Mouse (Mus musculus) hindbrain, embryonic 11.5 days (tissue): Measurements from ENCODE around the gene Ssbp2. TPM values are rescaled to one million over a fixed set of nuclear protein-coding genes. Genes with fewer than 3 reads are reported as not detected.

Source experiments
- ATAC-seq: fragments of 200-750 bp; cut with Nextera tagmentation; 2 replicates; pipeline ENCODE4 v1.8.0; 2017; ENCODE audit warnings: mild to moderate bottlenecking, moderate TSS enrichment, moderate library complexity; ENCODE audit not compliant: low FRiP score
- DNase-seq: peaks from one replicate; pipeline ENCODE4 v3.0.0-alpha.2; 2015; ENCODE audit warnings: low spot score
- H3K27ac ChIP-seq: fragments of 300-500 bp; sonication (generic); 2 replicates; pipeline ENCODE4 v1.5.1; 2014; ENCODE audit warnings: mild to moderate bottlenecking, low read depth, low read length
- H3K27me3 ChIP-seq: fragments of 300-500 bp; sonication (generic); 2 replicates; pipeline ENCODE4 v1.6.1; 2014; ENCODE audit warnings: mild to moderate bottlenecking, low read length, moderate library complexity, mixed read lengths; ENCODE audit not compliant: control insufficient read depth, insufficient read depth
- H3K36me3 ChIP-seq: fragments of 300-500 bp; sonication (generic); 2 replicates; pipeline ENCODE4 v1.6.1; 2014; ENCODE audit warnings: mild to moderate bottlenecking, low read length, moderate library complexity, mixed read lengths; ENCODE audit not compliant: control insufficient read depth, insufficient read depth
- H3K4me1 ChIP-seq: fragments of 300-500 bp; sonication (generic); replicated peaks from 2 replicates; pipeline ENCODE4 v1.6.1; 2014; ENCODE audit warnings: low read length, mixed read lengths; ENCODE audit not compliant: control insufficient read depth, insufficient read depth
- H3K4me2 ChIP-seq: fragments of 300-500 bp; sonication (generic); replicated peaks from 2 replicates; pipeline ENCODE4 v1.6.1; 2014; ENCODE audit warnings: mild to moderate bottlenecking, low read depth, low read length
- H3K4me3 ChIP-seq: fragments of 300-500 bp; sonication (generic); 2 replicates; pipeline ENCODE4 v1.5.1; 2014; ENCODE audit warnings: low read depth, low read length
- H3K9ac ChIP-seq: fragments of 300-500 bp; sonication (generic); 2 replicates; pipeline ENCODE4 v1.6.1; 2014; ENCODE audit warnings: low read depth, low read length
- H3K9me3 ChIP-seq: fragments of 300-500 bp; sonication (generic); 2 replicates; pipeline ENCODE4 v1.6.1; 2016; ENCODE audit warnings: low read length; ENCODE audit not compliant: control insufficient read depth
- WGBS: fragments of 180-500 bp; shearing (Covaris S2); extraction: QIAGEN DNeasy Blood & Tissue Kit; methylation state at CpG from one replicate; pipeline ENCODE4 v1.1.7; 2014; 5-methylcytosine and 5-hydroxymethylcytosine counted together
- polyA plus RNA-seq: library from polyadenylated mRNA; unstranded; fragments of >200 nt; fragmentation: Nextera tagmentation; extraction: Ambion mirVana; gene quantifications from 2 replicates; pipeline ENCODE4 v1.2.1, GENCODE M21; 2014

Gene Ssbp2
- polyA plus RNA-seq, 1 experiment from 2014 or later: 152 TPM

DNA sequence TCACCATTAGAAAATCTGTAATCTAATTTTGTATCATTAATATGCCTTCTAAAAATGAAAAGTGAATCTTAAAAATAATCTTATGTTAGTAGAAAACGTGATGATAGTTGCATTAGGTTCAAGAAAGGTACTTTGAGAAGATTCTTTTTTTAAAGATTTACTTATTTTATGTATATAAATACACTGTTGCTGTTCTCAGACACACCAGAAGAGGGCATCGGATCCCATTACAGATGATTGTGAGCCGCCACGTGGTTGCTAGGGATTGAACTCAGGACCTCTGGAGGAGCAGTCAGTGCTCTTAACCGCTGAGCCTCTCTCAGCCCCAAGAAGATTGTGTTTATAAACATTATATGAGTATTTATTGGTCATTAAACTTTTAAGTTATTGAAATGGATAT lies 126.3 kb downstream of the Ssbp2 start:
- Histone ChIP-seq H3K36me3 (no peaks in the 10 kb centered on the region), H3K27me3 (no peaks in the 10 kb centered on the region), H3K27ac (no peak overlapping the region), H3K4me2 (no peak overlapping the region), H3K4me1 (no peaks in the 10 kb centered on the region), H3K9me3 (no peaks in the 10 kb centered on the region), H3K9ac (no peak overlapping the region), H3K4me3 (no peak overlapping the region)
- DNase-seq: no peak
- 73% methylated on average over 5 of the region's 5 CpGs for WGBS
- no peak for ATAC-seq

DNA sequence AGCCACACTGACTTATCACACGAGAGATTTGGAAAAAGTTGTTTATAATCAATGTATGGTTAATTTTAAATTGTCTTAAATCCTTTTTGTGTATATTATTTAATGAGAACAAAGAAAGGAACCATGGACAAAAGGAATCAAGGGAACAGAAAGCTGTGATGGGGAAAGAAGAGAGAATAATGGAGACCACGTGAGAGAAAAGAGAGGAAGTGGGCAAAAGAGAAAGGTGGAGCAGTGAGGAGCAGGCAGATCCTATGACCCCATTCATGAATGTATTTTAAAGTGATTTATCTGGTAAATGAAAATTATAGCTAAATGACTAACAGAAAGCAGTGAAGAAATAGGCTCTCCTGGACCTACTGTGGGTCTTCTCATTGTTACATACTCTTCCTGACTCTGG lies 128.4 kb downstream of the Ssbp2 start:
- 50% methylated on average over 2 of the region's 2 CpGs for WGBS
- no peaks in the 10 kb centered on the region for H3K36me3 ChIP-seq
- H3K27me3 ChIP-seq: no peaks in the 10 kb centered on the region
- no peak overlapping the region for H3K4me3 ChIP-seq
- ATAC-seq (no peak), DNase-seq (no peak)
- no peak overlapping the region for H3K9ac ChIP-seq
- H3K4me2 ChIP-seq: no peak overlapping the region
- H3K4me1 ChIP-seq: no peaks in the 10 kb centered on the region
- no peaks in the 10 kb centered on the region for H3K9me3 ChIP-seq
- no peak overlapping the region for H3K27ac ChIP-seq

DNA sequence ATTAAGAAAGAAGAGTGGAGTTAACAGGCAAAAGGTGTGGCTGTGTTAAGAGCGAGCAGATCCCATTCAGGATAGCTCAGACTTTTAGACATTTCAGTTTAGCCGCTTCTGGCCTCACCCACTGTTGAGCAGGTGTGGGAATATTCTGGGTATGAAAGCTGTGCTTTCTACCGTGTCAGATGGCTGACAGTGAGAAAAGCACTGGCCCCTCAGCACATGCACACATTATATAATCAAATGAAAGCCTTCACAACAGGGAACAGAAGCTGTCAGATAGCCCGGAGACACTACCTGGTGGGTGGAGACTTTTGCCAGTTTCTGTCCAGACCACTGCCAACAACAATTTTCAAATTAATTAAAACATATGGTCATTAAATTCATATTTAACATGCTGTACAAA lies 131.8 kb downstream of the Ssbp2 start:
- DNase-seq (no peak), ATAC-seq (no peak)
- 76% methylated on average over 4 of the region's 4 CpGs for WGBS
- Histone ChIP-seq H3K9me3 (no peaks in the 10 kb centered on the region), H3K4me2 (no peak overlapping the region), H3K36me3 (no peaks in the 10 kb centered on the region), H3K27ac (no peak overlapping the region), H3K27me3 (no peaks in the 10 kb centered on the region), H3K4me1 (no peaks in the 10 kb centered on the region), H3K4me3 (no peak overlapping the region), H3K9ac (no peak overlapping the region)

DNA sequence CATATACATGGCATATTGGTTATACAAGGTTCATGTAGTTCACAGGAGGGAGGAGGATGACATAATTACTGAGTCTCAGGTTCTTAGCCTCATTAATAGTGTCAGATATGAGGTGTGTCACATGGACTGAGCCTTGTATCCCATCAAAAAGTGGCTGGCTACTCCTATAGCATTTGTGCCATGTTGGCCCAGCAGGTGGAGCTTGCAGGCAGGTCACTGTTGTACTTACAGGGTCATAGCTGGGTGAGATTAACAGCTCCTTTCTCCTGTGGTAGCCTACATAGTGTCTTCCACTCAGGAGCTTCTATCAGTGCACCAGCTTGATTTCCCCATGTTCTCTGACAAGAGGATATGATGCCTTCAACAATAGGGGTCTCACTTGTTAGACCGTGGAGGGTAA lies 135.2 kb downstream of the Ssbp2 start:
- Histone ChIP-seq H3K4me2 (no peak overlapping the region), H3K4me1 (no peaks in the 10 kb centered on the region), H3K36me3 (no peaks in the 10 kb centered on the region), H3K27ac (no peak overlapping the region), H3K9me3 (no peaks in the 10 kb centered on the region), H3K9ac (no peak overlapping the region), H3K4me3 (no peak overlapping the region), H3K27me3 (no peaks in the 10 kb centered on the region)
- no peak for ATAC-seq
- no peak for DNase-seq
- 96% methylated on average over 1 of the region's 1 CpGs for WGBS

DNA sequence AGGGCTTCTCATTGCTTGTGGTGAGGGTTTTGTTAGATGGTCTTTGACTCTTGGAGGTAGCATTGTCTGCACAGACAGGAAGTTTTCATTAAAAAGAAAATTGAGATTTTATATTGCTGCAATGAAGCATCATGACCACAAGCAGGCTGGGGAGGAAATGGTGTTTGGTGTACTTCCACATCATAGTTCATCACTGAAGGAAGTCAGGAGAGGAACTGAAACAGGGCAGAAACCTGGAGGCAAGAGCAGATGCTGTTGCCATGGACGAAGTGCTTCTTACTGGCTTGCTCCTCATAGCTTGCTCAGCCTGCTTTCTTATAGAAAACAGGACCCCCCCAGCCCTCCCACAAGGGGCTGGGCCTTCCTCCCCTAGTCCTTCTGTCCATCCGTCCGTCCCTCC lies 139.5 kb downstream of the Ssbp2 start:
- no peak for ATAC-seq
- 91% methylated on average over 3 of the region's 3 CpGs for WGBS

DNA sequence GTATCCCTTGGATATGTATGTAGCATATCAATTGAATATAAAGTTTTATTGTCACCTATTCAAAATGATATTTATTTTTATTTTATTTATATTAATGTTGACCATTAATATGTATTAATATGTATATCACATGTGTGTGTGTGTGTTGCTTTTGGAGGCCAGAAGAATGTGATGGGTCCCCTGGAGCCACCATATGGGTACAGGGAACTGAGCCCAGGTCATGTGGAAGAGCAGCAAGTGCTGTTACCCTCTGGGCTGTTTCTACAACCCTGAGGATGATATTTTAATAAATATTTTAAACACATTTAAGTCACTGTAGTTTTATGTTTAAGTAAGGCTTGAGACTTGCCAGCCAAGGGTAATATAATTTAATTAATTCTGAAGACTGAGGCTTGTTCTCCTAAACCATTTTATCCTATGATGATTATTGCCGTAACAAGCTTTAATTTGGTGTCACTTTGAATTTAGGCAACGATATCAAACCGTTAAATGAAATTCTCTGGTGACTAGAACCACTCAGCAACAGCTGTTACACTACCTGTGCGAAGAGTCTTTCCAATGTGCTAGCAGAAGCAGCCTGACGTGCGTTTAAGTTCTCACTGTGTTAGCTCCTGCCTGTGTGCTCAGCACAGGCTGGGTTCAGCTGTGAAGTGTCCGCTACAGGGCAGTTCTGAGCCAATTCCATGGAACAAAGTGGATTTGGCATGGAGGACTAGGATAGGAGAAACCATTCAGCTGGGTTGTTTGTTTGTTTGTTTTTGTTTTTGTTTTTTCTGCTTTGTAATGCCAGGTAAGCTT lies 145.2 kb downstream of the Ssbp2 start:
- DNase-seq (no peak), ATAC-seq (no peak)
- Histone ChIP-seq H3K9ac (no peak overlapping the region), H3K4me1 (no peaks in the 10 kb centered on the region), H3K27me3 (no peaks in the 10 kb centered on the region), H3K4me3 (no peak overlapping the region), H3K4me2 (no peak overlapping the region), H3K36me3 (no peaks in the 10 kb centered on the region), H3K9me3 (no peaks in the 10 kb centered on the region), H3K27ac (no peak overlapping the region)
- WGBS: 92% methylated on average over 7 of the region's 7 CpGs

More for the DNA sequence above, 139.5 kb downstream of the Ssbp2 start:
- H3K9me3 ChIP-seq: no peaks in the 10 kb centered on the region
- no peak overlapping the region for H3K4me2 ChIP-seq
- no peaks in the 10 kb centered on the region for H3K27me3 ChIP-seq
- no peak for DNase-seq
- no peaks in the 10 kb centered on the region for H3K36me3 ChIP-seq
- H3K9ac ChIP-seq: no peak overlapping the region
- no peak overlapping the region for H3K27ac ChIP-seq
- H3K4me1 ChIP-seq: no peaks in the 10 kb centered on the region
- H3K4me3 ChIP-seq: no peak overlapping the region

DNA sequence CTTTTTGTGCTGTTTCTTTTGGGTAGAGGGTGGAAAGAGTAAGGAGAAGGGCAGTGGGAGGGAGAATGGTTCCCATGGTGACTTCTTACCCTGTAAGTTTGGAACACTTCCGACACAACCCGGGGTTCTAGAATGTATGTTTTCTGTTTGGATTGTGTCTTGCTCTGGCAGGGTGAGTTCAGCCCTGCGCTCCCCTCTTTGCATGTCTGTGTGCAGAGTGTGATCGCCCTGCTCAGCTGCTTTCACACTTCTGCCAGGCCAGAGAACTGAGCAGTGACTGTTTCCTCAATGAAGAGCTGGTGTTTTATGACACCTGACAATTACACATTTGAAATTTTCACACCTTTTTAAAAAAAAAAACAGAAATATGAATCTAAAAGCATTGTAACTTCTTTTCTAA lies 150.5 kb downstream of the Ssbp2 start:
- H3K27me3 ChIP-seq: no peaks in the 10 kb centered on the region

DNA sequence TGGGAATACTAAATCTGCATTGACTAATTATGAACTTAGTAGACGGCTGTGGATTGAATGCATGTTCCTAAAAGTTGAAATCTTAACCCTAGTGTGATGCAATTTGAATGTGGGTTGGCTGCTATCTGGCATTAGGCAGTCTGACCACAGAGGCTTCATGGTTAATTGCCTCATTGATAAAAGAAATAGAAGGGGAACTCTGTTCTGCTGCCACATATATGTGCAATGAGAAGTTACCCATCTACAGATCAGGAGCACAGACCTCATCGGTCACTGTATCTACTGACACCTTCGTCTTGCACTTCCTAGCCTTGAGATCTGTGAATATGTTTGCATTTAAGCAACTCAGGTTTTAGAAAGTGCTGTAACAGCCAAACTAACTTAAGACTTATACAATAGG lies 151.8 kb downstream of the Ssbp2 start:
- no peak for ATAC-seq
- H3K4me2 ChIP-seq: no peak overlapping the region
- no peak overlapping the region for H3K4me3 ChIP-seq
- no peaks in the 10 kb centered on the region for H3K27me3 ChIP-seq
- no peak overlapping the region for H3K27ac ChIP-seq
- no peak for DNase-seq
- H3K4me1 ChIP-seq: no peaks in the 10 kb centered on the region
- no peaks in the 10 kb centered on the region for H3K9me3 ChIP-seq
- no peaks in the 10 kb centered on the region for H3K36me3 ChIP-seq
- 95% methylated on average over 3 of the region's 3 CpGs for WGBS
- H3K9ac ChIP-seq: no peak overlapping the region

More for the DNA sequence above, 150.5 kb downstream of the Ssbp2 start:
- Histone ChIP-seq H3K4me1 (no peaks in the 10 kb centered on the region), H3K9me3 (no peaks in the 10 kb centered on the region), H3K4me3 (no peak overlapping the region), H3K9ac (no peak overlapping the region), H3K4me2 (no peak overlapping the region), H3K36me3 (no peaks in the 10 kb centered on the region), H3K27ac (no peak overlapping the region)
- WGBS: 84% methylated on average over 4 of the region's 4 CpGs
- no peak for DNase-seq
- ATAC-seq: no peak

DNA sequence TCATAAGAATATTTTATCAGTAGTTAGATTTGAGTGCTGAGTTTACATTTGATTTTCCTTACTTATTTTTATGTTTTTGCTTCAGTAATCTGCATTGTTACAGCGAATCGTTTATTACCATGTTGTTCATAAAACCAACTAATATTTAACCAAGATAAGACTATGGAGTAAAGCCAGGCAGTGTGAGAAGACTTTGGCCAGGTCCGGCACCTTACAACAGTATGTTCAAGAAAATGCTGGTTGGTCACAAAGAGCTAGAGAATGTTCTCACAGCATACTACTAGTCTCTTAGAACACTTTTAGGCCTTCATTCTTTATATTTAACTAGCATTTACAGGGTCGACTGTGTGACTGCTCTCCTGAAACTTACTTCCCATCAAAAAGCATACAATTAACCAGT lies 152.5 kb downstream of the Ssbp2 start:
- Histone ChIP-seq H3K9me3 (no peaks in the 10 kb centered on the region), H3K27ac (no peak overlapping the region), H3K4me1 (no peaks in the 10 kb centered on the region), H3K36me3 (no peaks in the 10 kb centered on the region), H3K9ac (no peak overlapping the region), H3K4me3 (no peak overlapping the region), H3K4me2 (no peak overlapping the region), H3K27me3 (no peaks in the 10 kb centered on the region)
- ATAC-seq (no peak), DNase-seq (no peak)
- WGBS: 94% methylated on average over 4 of the region's 4 CpGs
